In genomic region chr5:149874342-149874741, GRCm38 (mm10) we compare ENCODE assay signal across 19 mouse cellular contexts.
DNase-seq lines count a peak whose midpoint lies in the region; ATAC-seq and TF ChIP-seq lines count a peak whose summit lies in the region.
"Had no signal": no experiment of that assay in that cellular context is flagged by ENCODE, and none has a peak within 500 bp of the region (broad histone marks: within the 10 kb centered on the region; RNA-seq: fewer than 3 reads in every experiment).

No protein-coding gene starts in this region.

- no peak overlapping the region for H3K4me2 ChIP-seq in heart, postnatal 0 days (ENCODE audit: low read depth, low read length)
- no peak overlapping the region for H3K4me2 ChIP-seq in lung, embryonic 14.5 days
- H3K4me2 ChIP-seq: embryonic facial prominence, embryonic 12.5 days; limb, embryonic 12.5 days; liver, embryonic 12.5 days; neural tube, embryonic 15.5 days had no signal

- DNase-seq in heart, postnatal 0 days (ENCODE audit: low spot score): no peak
- no peak for DNase-seq in heart, adult 11 months
- no peak for DNase-seq in lung, embryonic 14.5 days
- DNase-seq in lung, adult 18-20 months: no peak
- DNase-seq in 416B (ENCODE audit: low read depth): peak; percentile 16
- DNase-seq in brain, adult 2 months (ENCODE audit: low read depth, low spot score): peak; percentile 12
- no peak for DNase-seq in spleen, adult 12 weeks (ENCODE audit: low spot score)
- DNase-seq: adrenal gland, postnatal 14 days; cerebellum, adult 9-10 months; kidney, adult 18-20 months; lung, adult 2 months; lung, postnatal 4 days; thymus, postnatal 14 days had no signal

- TF ChIP-seq EP300 in heart, postnatal 0 days (IDR thresholded peaks at IDR 0.05; ENCODE audit: low read depth): no peak

- 82% methylated on average over 2 of the region's 2 CpGs for WGBS in heart, postnatal 0 days
- 82% methylated on average over 2 of the region's 2 CpGs for WGBS in lung, embryonic 14.5 days

- ATAC-seq in heart, postnatal 0 days (ENCODE audit: insufficient read depth, low read depth): no peak
- ATAC-seq in lung, embryonic 14.5 days (ENCODE audit: insufficient read depth): no peak
- ATAC-seq: liver, embryonic 12.5 days had no signal

- no peaks in the 10 kb centered on the region for H3K9me3 ChIP-seq in heart, postnatal 0 days (replicated peaks; ENCODE audit: control insufficient read depth, low read length)
- no peaks in the 10 kb centered on the region for H3K9me3 ChIP-seq in lung, embryonic 14.5 days (ENCODE audit: low read depth, low read length)
- H3K9me3 ChIP-seq: embryonic facial prominence, embryonic 12.5 days; heart, embryonic 10.5 days; hindbrain, embryonic 10.5 days; limb, embryonic 12.5 days; liver, embryonic 12.5 days; neural tube, embryonic 15.5 days had no signal

- H3K4me3 ChIP-seq in heart, postnatal 0 days (ENCODE audit: low read depth, low read length): no peak overlapping the region
- no peak overlapping the region for H3K4me3 ChIP-seq in lung, embryonic 14.5 days (ENCODE audit: low read depth, low read length)
- H3K4me3 ChIP-seq: embryonic facial prominence, embryonic 12.5 days; heart, embryonic 10.5 days; hindbrain, embryonic 10.5 days; limb, embryonic 12.5 days; liver, embryonic 12.5 days; neural tube, embryonic 15.5 days had no signal

- TF ChIP-seq CTCF in heart, postnatal 0 days (IDR thresholded peaks at IDR 0.05; ENCODE audit: low read depth): peak; percentile 27
- TF ChIP-seq CTCF in lung, embryonic 14.5 days (IDR thresholded peaks at IDR 0.05; ENCODE audit: low read depth): peak; percentile 37; the same call in 1 of the 2 replicates

- H3K9ac ChIP-seq in heart, postnatal 0 days (replicated peaks; ENCODE audit: low read depth, low read length): no peak overlapping the region
- H3K9ac ChIP-seq in lung, embryonic 14.5 days: no peak overlapping the region
- H3K9ac ChIP-seq: embryonic facial prominence, embryonic 12.5 days; limb, embryonic 12.5 days; liver, embryonic 12.5 days; neural tube, embryonic 15.5 days had no signal

- no peaks in the 10 kb centered on the region for H3K4me1 ChIP-seq in heart, postnatal 0 days (ENCODE audit: control insufficient read depth, insufficient read depth)
- no peaks in the 10 kb centered on the region for H3K4me1 ChIP-seq in lung, embryonic 14.5 days (ENCODE audit: insufficient read depth)
- H3K4me1 ChIP-seq: embryonic facial prominence, embryonic 12.5 days; liver, embryonic 12.5 days had no signal

- H3K27ac ChIP-seq in heart, postnatal 0 days (ENCODE audit: low read depth): no peak overlapping the region
- H3K27ac ChIP-seq in lung, embryonic 14.5 days (ENCODE audit: low read depth): no peak overlapping the region
- H3K27ac ChIP-seq: embryonic facial prominence, embryonic 12.5 days; heart, embryonic 10.5 days; hindbrain, embryonic 10.5 days; limb, embryonic 12.5 days; liver, embryonic 12.5 days; neural tube, embryonic 15.5 days had no signal

- H3K36me3 ChIP-seq in heart, postnatal 0 days (replicated peaks; ENCODE audit: control insufficient read depth, insufficient read depth, low read length): no peaks in the 10 kb centered on the region
- no peaks in the 10 kb centered on the region for H3K36me3 ChIP-seq in lung, embryonic 14.5 days (ENCODE audit: insufficient read depth)
- H3K36me3 ChIP-seq: embryonic facial prominence, embryonic 12.5 days; heart, embryonic 10.5 days; hindbrain, embryonic 10.5 days; limb, embryonic 12.5 days; liver, embryonic 12.5 days; neural tube, embryonic 15.5 days had no signal

- no peaks in the 10 kb centered on the region for H3K27me3 ChIP-seq in heart, postnatal 0 days (ENCODE audit: control insufficient read depth, insufficient read depth, low read length)
- no peaks in the 10 kb centered on the region for H3K27me3 ChIP-seq in lung, embryonic 14.5 days (ENCODE audit: insufficient read depth, low read length)
- H3K27me3 ChIP-seq: embryonic facial prominence, embryonic 12.5 days; limb, embryonic 12.5 days; liver, embryonic 12.5 days; neural tube, embryonic 15.5 days had no signal

Comparison
In these comparisons a context has a peak if more than half of its experiments do, and no peak if none do; other contexts are left out.
1. DNase-seq: peak in 416B (single experiment) and brain, adult 2 months (single experiment); none in heart, postnatal 0 days (single experiment), heart, adult 11 months (single experiment), lung, embryonic 14.5 days (single experiment), lung, adult 18-20 months (0 of 2) and spleen, adult 12 weeks (single experiment).